Mouse (Mus musculus): ENCODE results near the gene Hsd17b2. TPM values are rescaled to one million over a fixed set of nuclear protein-coding genes. Genes with fewer than 3 reads are reported as not detected.

The Hsd17b2 gene
- polyA plus RNA-seq, 1 experiment, result 3.0 TPM

- Histone ChIP-seq H3K27me3 (replicated peaks; ENCODE audit: control insufficient read depth, insufficient read depth, low read length) (no peaks in the 10 kb centered on the region), H3K27ac (ENCODE audit: insufficient read depth, low read depth, low read length) (no peak within 1 kb of the TSS), H3K4me3 (ENCODE audit: insufficient read depth, low read depth, low read length) (peak within 1 kb of the TSS; percentile 96), H3K36me3 (ENCODE audit: control insufficient read depth, insufficient read depth, low read length) (no peaks in the 10 kb centered on the region), H3K4me1 (ENCODE audit: control insufficient read depth, insufficient read depth, low read length) (peaks cover 3% of the 10 kb centered on the region; the same call in 1 of the 2 replicates)
- peak; percentile 51 for DNase-seq
- WGBS, result 8% methylated on average over 17 of the region's 17 CpGs
- TF ChIP-seq POLR2A (IDR thresholded peaks at IDR 0.05; ENCODE audit: low read depth, low read length) (no peak), CTCF (conservative IDR thresholded peaks at IDR 0.05; ENCODE audit: insufficient read depth, insufficient read length, low read depth, low read length) (no peak)
These were observed 28.3 kb upstream of the Hsd17b2 start, which contains the start of gene Sdr42e1 for GRCm38 (mm10) chr8:117673430-117673830. Sdr42e1 (minus strand) TSS chr8:117673689.

- TF ChIP-seq POLR2A (IDR thresholded peaks at IDR 0.05; ENCODE audit: low read depth, low read length), result no peak
- no peak for TF ChIP-seq CTCF (conservative IDR thresholded peaks at IDR 0.05; ENCODE audit: insufficient read depth, insufficient read length, low read depth, low read length)
- Histone ChIP-seq H3K4me3 (ENCODE audit: insufficient read depth, low read depth, low read length) (no peak overlapping the region), H3K4me1 (ENCODE audit: control insufficient read depth, insufficient read depth, low read length) (peaks cover 3% of the 10 kb centered on the region; the same call in 1 of the 2 replicates), H3K27me3 (replicated peaks; ENCODE audit: control insufficient read depth, insufficient read depth, low read length) (no peaks in the 10 kb centered on the region), H3K36me3 (ENCODE audit: control insufficient read depth, insufficient read depth, low read length) (no peaks in the 10 kb centered on the region), H3K27ac (ENCODE audit: insufficient read depth, low read depth, low read length) (no peak overlapping the region)
- 82% methylated on average over 5 of the region's 5 CpGs for WGBS
- DNase-seq, result no peak
These were observed 26.5 kb upstream of the Hsd17b2 start for GRCm38 (mm10) chr8:117675171-117675570.

GRCm38 (mm10) chr8:117676460-117676859, 25.2 kb upstream of the Hsd17b2 start:
- TF ChIP-seq CTCF (conservative IDR thresholded peaks at IDR 0.05; ENCODE audit: insufficient read depth, insufficient read length, low read depth, low read length), result no peak
- TF ChIP-seq POLR2A (IDR thresholded peaks at IDR 0.05; ENCODE audit: low read depth, low read length), result no peak
- DNase-seq, result no peak
- 77% methylated on average over 9 of the region's 9 CpGs for WGBS
- H3K4me3 ChIP-seq (ENCODE audit: insufficient read depth, low read depth, low read length), result no peak overlapping the region
- no peaks in the 10 kb centered on the region for H3K36me3 ChIP-seq (ENCODE audit: control insufficient read depth, insufficient read depth, low read length)
- no peak overlapping the region for H3K27ac ChIP-seq (ENCODE audit: insufficient read depth, low read depth, low read length)
- H3K27me3 ChIP-seq (replicated peaks; ENCODE audit: control insufficient read depth, insufficient read depth, low read length), result no peaks in the 10 kb centered on the region
- peaks cover 3% of the 10 kb centered on the region; the same call in 1 of the 2 replicates for H3K4me1 ChIP-seq (ENCODE audit: control insufficient read depth, insufficient read depth, low read length)

GRCm38 (mm10) chr8:117677011-117677410, 24.7 kb upstream of the Hsd17b2 start:
- DNase-seq, result no peak
- no peaks in the 10 kb centered on the region for H3K36me3 ChIP-seq (ENCODE audit: control insufficient read depth, insufficient read depth, low read length)
- TF ChIP-seq CTCF (conservative IDR thresholded peaks at IDR 0.05; ENCODE audit: insufficient read depth, insufficient read length, low read depth, low read length) (no peak), POLR2A (IDR thresholded peaks at IDR 0.05; ENCODE audit: low read depth, low read length) (no peak)
- H3K27ac ChIP-seq (ENCODE audit: insufficient read depth, low read depth, low read length), result no peak overlapping the region
- 56% methylated on average over 8 of the region's 8 CpGs for WGBS
- peaks cover 3% of the 10 kb centered on the region; the same call in 1 of the 2 replicates for H3K4me1 ChIP-seq (ENCODE audit: control insufficient read depth, insufficient read depth, low read length)
- no peak overlapping the region for H3K4me3 ChIP-seq (ENCODE audit: insufficient read depth, low read depth, low read length)
- H3K27me3 ChIP-seq (replicated peaks; ENCODE audit: control insufficient read depth, insufficient read depth, low read length), result no peaks in the 10 kb centered on the region

- Histone ChIP-seq H3K27ac (ENCODE audit: insufficient read depth, low read depth, low read length) (no peak overlapping the region), H3K4me3 (ENCODE audit: insufficient read depth, low read depth, low read length) (no peak overlapping the region), H3K4me1 (ENCODE audit: control insufficient read depth, insufficient read depth, low read length) (peaks cover 2% of the 10 kb centered on the region; the same call in 1 of the 2 replicates), H3K27me3 (replicated peaks; ENCODE audit: control insufficient read depth, insufficient read depth, low read length) (no peaks in the 10 kb centered on the region), H3K36me3 (ENCODE audit: control insufficient read depth, insufficient read depth, low read length) (no peaks in the 10 kb centered on the region)
- TF ChIP-seq CTCF (conservative IDR thresholded peaks at IDR 0.05; ENCODE audit: insufficient read depth, insufficient read length, low read depth, low read length), result no peak
- TF ChIP-seq POLR2A (IDR thresholded peaks at IDR 0.05; ENCODE audit: low read depth, low read length), result no peak
- 79% methylated on average over 4 of the region's 4 CpGs for WGBS
- DNase-seq, result no peak
These were observed 23.1 kb upstream of the Hsd17b2 start for GRCm38 (mm10) chr8:117678650-117679049.

GRCm38 (mm10) chr8:117683925-117684472, 17.7 kb upstream of the Hsd17b2 start:
- Histone ChIP-seq H3K4me1 (ENCODE audit: control insufficient read depth, insufficient read depth, low read length) (no peaks in the 10 kb centered on the region), H3K27ac (ENCODE audit: insufficient read depth, low read depth, low read length) (no peak overlapping the region), H3K27me3 (replicated peaks; ENCODE audit: control insufficient read depth, insufficient read depth, low read length) (no peaks in the 10 kb centered on the region), H3K36me3 (ENCODE audit: control insufficient read depth, insufficient read depth, low read length) (no peaks in the 10 kb centered on the region), H3K4me3 (ENCODE audit: insufficient read depth, low read depth, low read length) (no peak overlapping the region)
- DNase-seq, result no peak
- TF ChIP-seq CTCF (conservative IDR thresholded peaks at IDR 0.05; ENCODE audit: insufficient read depth, insufficient read length, low read depth, low read length), result no peak
- TF ChIP-seq POLR2A (IDR thresholded peaks at IDR 0.05; ENCODE audit: low read depth, low read length), result no peak
- 39% methylated on average over 10 of the region's 10 CpGs for WGBS

- TF ChIP-seq POLR2A (IDR thresholded peaks at IDR 0.05; ENCODE audit: low read depth, low read length) (no peak), CTCF (conservative IDR thresholded peaks at IDR 0.05; ENCODE audit: insufficient read depth, insufficient read length, low read depth, low read length) (no peak)
- Histone ChIP-seq H3K4me1 (ENCODE audit: control insufficient read depth, insufficient read depth, low read length) (no peaks in the 10 kb centered on the region), H3K36me3 (ENCODE audit: control insufficient read depth, insufficient read depth, low read length) (no peaks in the 10 kb centered on the region), H3K27me3 (replicated peaks; ENCODE audit: control insufficient read depth, insufficient read depth, low read length) (no peaks in the 10 kb centered on the region), H3K27ac (ENCODE audit: insufficient read depth, low read depth, low read length) (no peak overlapping the region), H3K4me3 (ENCODE audit: insufficient read depth, low read depth, low read length) (no peak overlapping the region)
- 13% methylated on average over 11 of the region's 11 CpGs for whole genome bisulfite sequencing
- no peak for DNase-seq
These were observed 17.2 kb upstream of the Hsd17b2 start for GRCm38 (mm10) chr8:117684504-117684903.
